Mouse (Mus musculus): ENCODE data around the gene Paip2b. TPM values are rescaled to one million over a fixed set of nuclear protein-coding genes. Genes with fewer than 3 reads are reported as not detected.
"Not testable (repeated sequence)": the region's sequence is repeated elsewhere in the genome, so short reads cannot be mapped to it uniquely, and the experiment has no call there.

The Paip2b gene
- polyA plus RNA-seq, 1 experiment from 2014 or later, result 20.3 TPM

- Histone ChIP-seq H3K27ac (no peak overlapping the region), H3K4me1 (no peaks in the 10 kb centered on the region), H3K36me3 (no peaks in the 10 kb centered on the region), H3K9ac (no peak overlapping the region), H3K9me3 (no peaks in the 10 kb centered on the region), H3K4me3 (replicated peaks) (no peak overlapping the region), H3K27me3 (replicated peaks) (no peaks in the 10 kb centered on the region), H3K4me2 (no peak overlapping the region)
- no peak for ATAC-seq (ENCODE audit: insufficient read depth, low FRiP score, low read depth)
- 74% methylated on average over 6 of the region's 6 CpGs for WGBS
Observed at GRCm38 (mm10) chr6:83840086-83840485, 8.5 kb upstream of the Paip2b start.

- no peak overlapping the region for H3K4me3 ChIP-seq (replicated peaks)
- ATAC-seq (ENCODE audit: insufficient read depth, low FRiP score, low read depth), result no peak
- no peaks in the 10 kb centered on the region for H3K36me3 ChIP-seq
- no peak overlapping the region for H3K27ac ChIP-seq
- 79% methylated on average over 2 of the region's 2 CpGs for WGBS
- no peaks in the 10 kb centered on the region for H3K4me1 ChIP-seq
- H3K4me2 ChIP-seq, result no peak overlapping the region
- no peaks in the 10 kb centered on the region for H3K9me3 ChIP-seq
- no peak overlapping the region for H3K9ac ChIP-seq
- H3K27me3 ChIP-seq (replicated peaks), result no peaks in the 10 kb centered on the region
Observed at GRCm38 (mm10) chr6:83838046-83838445, 6.5 kb upstream of the Paip2b start.

- H3K27me3 ChIP-seq (replicated peaks), result no peaks in the 10 kb centered on the region
- no peak overlapping the region for H3K9ac ChIP-seq
- no peak for ATAC-seq (ENCODE audit: insufficient read depth, low FRiP score, low read depth)
- H3K36me3 ChIP-seq, result no peaks in the 10 kb centered on the region
- H3K9me3 ChIP-seq, result no peaks in the 10 kb centered on the region
- no peak overlapping the region for H3K27ac ChIP-seq
- H3K4me1 ChIP-seq, result no peaks in the 10 kb centered on the region
- 91% methylated on average over 2 of the region's 2 CpGs for WGBS
- H3K4me2 ChIP-seq, result no peak overlapping the region
- no peak overlapping the region for H3K4me3 ChIP-seq (replicated peaks)
Observed at GRCm38 (mm10) chr6:83836826-83837225, 5.3 kb upstream of the Paip2b start.

GRCm38 (mm10) chr6:83832393-83832792 lies 852 bp upstream of the Paip2b start:
- H3K27ac ChIP-seq, result peak overlapping the region; percentile 73
- H3K4me3 ChIP-seq (replicated peaks), result peak overlapping the region; percentile 71
- ATAC-seq (ENCODE audit: insufficient read depth, low FRiP score, low read depth); H3K4me1 ChIP-seq; H3K27me3 ChIP-seq (replicated peaks); H3K36me3 ChIP-seq; H3K9ac ChIP-seq; H3K9me3 ChIP-seq: not testable (repeated sequence)
- H3K4me2 ChIP-seq, result peak overlapping the region; percentile 62
- WGBS, result 64% methylated on average over 1 of the region's 1 CpGs

GRCm38 (mm10) chr6:83830941-83831605 lies 468 bp downstream of the Paip2b start:
- H3K4me3 ChIP-seq (replicated peaks), result peak overlapping the region; percentile 71
- H3K4me1 ChIP-seq, result no peaks in the 10 kb centered on the region
- no peaks in the 10 kb centered on the region for H3K27me3 ChIP-seq (replicated peaks)
- peak overlapping the region; percentile 53 for H3K9ac ChIP-seq
- H3K27ac ChIP-seq, result peak overlapping the region; percentile 82
- ATAC-seq (ENCODE audit: insufficient read depth, low FRiP score, low read depth), result peak; percentile 62; the same call in 1 of the 2 replicates
- WGBS, result 2% methylated on average over 35 of the region's 35 CpGs
- H3K9me3 ChIP-seq, result no peaks in the 10 kb centered on the region
- peak overlapping the region; percentile 61 for H3K4me2 ChIP-seq
- H3K36me3 ChIP-seq, result no peaks in the 10 kb centered on the region

- no peaks in the 10 kb centered on the region for H3K9me3 ChIP-seq
- H3K36me3 ChIP-seq, result no peaks in the 10 kb centered on the region
- H3K27me3 ChIP-seq (replicated peaks), result no peaks in the 10 kb centered on the region
- no peak overlapping the region for H3K4me3 ChIP-seq (replicated peaks)
- no peak overlapping the region for H3K9ac ChIP-seq
- peaks cover 13% of the 10 kb centered on the region; the same call in 1 of the 2 replicates for H3K4me1 ChIP-seq
- H3K27ac ChIP-seq, result no peak overlapping the region
- H3K4me2 ChIP-seq, result no peak overlapping the region
- 21% methylated on average over 2 of the region's 2 CpGs for WGBS
- no peak for ATAC-seq (ENCODE audit: insufficient read depth, low FRiP score, low read depth)
Observed at GRCm38 (mm10) chr6:83821856-83822255, 9.7 kb downstream of the Paip2b start.

GRCm38 (mm10) chr6:83820727-83821515 lies 10.6 kb downstream of the Paip2b start:
- no peaks in the 10 kb centered on the region for H3K9me3 ChIP-seq
- no peak overlapping the region for H3K4me2 ChIP-seq
- ATAC-seq (ENCODE audit: insufficient read depth, low FRiP score, low read depth), result no peak
- WGBS, result 82% methylated on average over 2 of the region's 2 CpGs
- H3K27ac ChIP-seq, result no peak overlapping the region
- H3K4me3 ChIP-seq (replicated peaks), result no peak overlapping the region
- no peaks in the 10 kb centered on the region for H3K27me3 ChIP-seq (replicated peaks)
- H3K36me3 ChIP-seq, result no peaks in the 10 kb centered on the region
- peaks cover 13% of the 10 kb centered on the region; the same call in 1 of the 2 replicates for H3K4me1 ChIP-seq
- H3K9ac ChIP-seq, result no peak overlapping the region

- Histone ChIP-seq H3K4me2 (no peak overlapping the region), H3K4me3 (replicated peaks) (no peak overlapping the region), H3K27me3 (replicated peaks) (no peaks in the 10 kb centered on the region), H3K4me1 (peaks cover 13% of the 10 kb centered on the region; the same call in 1 of the 2 replicates), H3K9ac (no peak overlapping the region), H3K27ac (peak overlapping the region; percentile 33; the same call in 1 of the 2 replicates), H3K36me3 (0 out of 2 replicates have a peak, but pooled peaks cover under 1% of the 10 kb centered on the region), H3K9me3 (no peaks in the 10 kb centered on the region)
- 69% methylated on average over 1 of the region's 1 CpGs for WGBS
- ATAC-seq (ENCODE audit: insufficient read depth, low FRiP score, low read depth), result no peak
Observed at GRCm38 (mm10) chr6:83818996-83819395, 12.5 kb downstream of the Paip2b start.

- no peak for ATAC-seq (ENCODE audit: insufficient read depth, low FRiP score, low read depth)
- Histone ChIP-seq H3K9ac (no peak overlapping the region), H3K4me1 (0 out of 2 replicates have a peak, but pooled peaks cover 6% of the 10 kb centered on the region), H3K27me3 (replicated peaks) (no peaks in the 10 kb centered on the region), H3K4me2 (no peak overlapping the region), H3K36me3 (peaks cover 10% of the 10 kb centered on the region; the same call in 1 of the 2 replicates), H3K27ac (no peak overlapping the region), H3K9me3 (no peaks in the 10 kb centered on the region), H3K4me3 (replicated peaks) (no peak overlapping the region)
- 93% methylated on average over 3 of the region's 3 CpGs for WGBS
Observed at GRCm38 (mm10) chr6:83815801-83816200, 15.7 kb downstream of the Paip2b start.

GRCm38 (mm10) chr6:83802846-83803245 lies 28.7 kb downstream of the Paip2b start:
- H3K36me3 ChIP-seq, result peaks cover 23% of the 10 kb centered on the region
- 85% methylated on average over 3 of the region's 3 CpGs for WGBS
- ATAC-seq (ENCODE audit: insufficient read depth, low FRiP score, low read depth), result no peak
- H3K27me3 ChIP-seq (replicated peaks), result no peaks in the 10 kb centered on the region
- no peak overlapping the region for H3K4me3 ChIP-seq (replicated peaks)
- H3K9me3 ChIP-seq, result no peaks in the 10 kb centered on the region
- no peaks in the 10 kb centered on the region for H3K4me1 ChIP-seq
- H3K4me2 ChIP-seq, result no peak overlapping the region
- H3K27ac ChIP-seq, result no peak overlapping the region
- H3K9ac ChIP-seq, result no peak overlapping the region

- no peak overlapping the region for H3K4me3 ChIP-seq (replicated peaks)
- no peak overlapping the region for H3K27ac ChIP-seq
- H3K27me3 ChIP-seq (replicated peaks), result no peaks in the 10 kb centered on the region
- H3K9me3 ChIP-seq, result no peaks in the 10 kb centered on the region
- 92% methylated on average over 5 of the region's 5 CpGs for WGBS
- no peak overlapping the region for H3K9ac ChIP-seq
- ATAC-seq (ENCODE audit: insufficient read depth, low FRiP score, low read depth), result no peak
- H3K36me3 ChIP-seq, result peaks cover 23% of the 10 kb centered on the region
- H3K4me1 ChIP-seq, result no peaks in the 10 kb centered on the region
- no peak overlapping the region for H3K4me2 ChIP-seq
Observed at GRCm38 (mm10) chr6:83802033-83802432, 29.5 kb downstream of the Paip2b start.

GRCm38 (mm10) chr6:83796686-83797085 lies 34.9 kb downstream of the Paip2b start:
- Histone ChIP-seq H3K9ac (no peak overlapping the region), H3K27me3 (replicated peaks) (no peaks in the 10 kb centered on the region), H3K4me3 (replicated peaks) (no peak overlapping the region), H3K4me2 (no peak overlapping the region), H3K27ac (no peak overlapping the region), H3K4me1 (peaks cover 7% of the 10 kb centered on the region; the same call in 1 of the 2 replicates), H3K36me3 (peaks cover 10% of the 10 kb centered on the region; the same call in 1 of the 2 replicates), H3K9me3 (no peaks in the 10 kb centered on the region)
- WGBS, result 54% methylated on average over 3 of the region's 3 CpGs
- ATAC-seq (ENCODE audit: insufficient read depth, low FRiP score, low read depth), result no peak

Data from stomach, embryonic 15.5 days (tissue).